Mouse (Mus musculus): ENCODE measurements around the gene Zbtb5.

DNA sequence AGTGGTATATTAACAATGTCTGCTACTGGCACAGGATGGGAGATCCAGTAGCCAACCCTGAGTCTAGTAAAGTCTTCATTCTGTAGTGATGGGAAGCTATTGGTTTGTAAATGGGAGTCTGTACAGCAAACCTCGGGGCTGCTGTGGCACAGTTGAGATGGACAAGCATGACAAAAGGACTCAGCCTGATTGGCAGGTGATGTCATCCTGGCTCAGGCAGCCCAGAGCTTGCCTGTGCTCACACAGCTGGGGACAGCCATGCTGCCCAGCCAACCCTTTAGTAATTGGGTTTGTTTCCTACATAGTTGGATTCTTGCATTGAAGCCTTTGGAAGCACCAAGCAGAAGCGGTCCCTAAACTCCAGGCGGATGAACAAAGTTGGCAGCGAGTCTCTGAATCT lies 14.2 kb upstream of the Zbtb5 start:
- TF ChIP-seq CTCF (IDR thresholded peaks at IDR 0.05; ENCODE audit: low read depth, low read length) (no peak), POLR2A (IDR thresholded peaks at IDR 0.05; ENCODE audit: insufficient read depth, low read length) (no peak)
